Mouse (Mus musculus) ES-E14 (cell line): Measurements from ENCODE around the gene Tbxas1.

Experiments used
- CHD2 ChIP-seq: IDR thresholded peaks from 2 replicates; pipeline ENCODE4 v1.6.1; 2014; ENCODE audit warnings: mild to moderate bottlenecking, low read depth, low read length, inconsistent platforms
- HCFC1 ChIP-seq: IDR thresholded peaks from 2 replicates; pipeline ENCODE4 v1.6.1; 2012; ENCODE audit warnings: low read length, inconsistent platforms, borderline replicate concordance; ENCODE audit not compliant: insufficient read depth
- MAFK ChIP-seq: IDR thresholded peaks from 2 replicates; pipeline ENCODE4 v1.6.1; 2014; ENCODE audit warnings: mild to moderate bottlenecking, low read depth, low read length, inconsistent platforms; ENCODE audit not compliant: insufficient read depth
- ZC3H11A ChIP-seq: IDR thresholded peaks from 2 replicates; pipeline ENCODE4 v1.6.1; 2012; ENCODE audit warnings: low read depth, mild to moderate bottlenecking, inconsistent platforms, low read length, borderline replicate concordance
- ZNF384 ChIP-seq: IDR thresholded peaks from 2 replicates; pipeline ENCODE4 v1.6.1; 2012; ENCODE audit warnings: low read depth, low read length, inconsistent platforms

- TF ChIP-seq ZNF384: no peak
- no peak for TF ChIP-seq HCFC1
- no peak for TF ChIP-seq ZC3H11A
- no peak for TF ChIP-seq CHD2
- TF ChIP-seq MAFK: 0 out of 2 replicates have a peak, but pooled peaks have one; percentile 25
Measured at GRCm38 (mm10) chr6:38868974-38869373, 6.2 kb upstream of the Tbxas1 start.
